ENCODE assay signal across 13 mouse cellular contexts in the genomic region with DNA sequence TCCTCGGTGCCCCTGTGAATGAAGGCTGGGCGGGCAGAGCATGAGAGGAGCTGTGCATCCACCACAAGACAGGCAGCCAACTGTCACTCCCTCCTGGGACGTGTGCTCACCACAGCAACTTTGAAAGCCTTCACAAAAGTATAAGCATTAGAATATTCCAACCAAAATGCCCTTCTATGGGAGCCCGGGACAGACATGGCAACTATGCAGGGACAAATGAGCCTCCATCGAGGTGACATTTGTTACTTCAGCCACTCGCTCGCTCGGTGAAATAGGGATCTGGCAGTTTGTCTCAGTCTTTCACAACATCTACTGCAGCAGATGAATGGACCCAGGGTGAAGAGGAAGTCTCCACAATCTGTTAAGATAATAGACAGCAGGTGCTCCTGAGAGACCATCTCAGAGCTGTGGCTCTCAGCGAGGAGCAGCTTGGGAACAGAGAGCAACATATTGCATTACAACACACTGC. TPM values are rescaled to one million over a fixed set of nuclear protein-coding genes. Genes with fewer than 3 reads are reported as not detected.
DNase-seq lines count a peak whose midpoint lies in the region; ATAC-seq lines count a peak whose summit lies in the region.
"Had no signal": no experiment of that assay in that cellular context is flagged by ENCODE, and none has a peak within 500 bp of the region (broad histone marks: within the 10 kb centered on the region; RNA-seq: fewer than 3 reads in every experiment).

No protein-coding gene starts in this region.

- WGBS in midbrain, embryonic 11.5 days: 84% methylated on average over 9 of the region's 9 CpGs
- 89% methylated on average over 9 of the region's 9 CpGs for WGBS in midbrain, embryonic 10.5 days
- 23% methylated on average over 9 of the region's 9 CpGs for WGBS in forebrain, embryonic 15.5 days

- H3K4me1 ChIP-seq in midbrain, embryonic 11.5 days (ENCODE audit: control insufficient read depth, insufficient read depth, low read length): no peaks in the 10 kb centered on the region
- H3K4me1 ChIP-seq in midbrain, embryonic 10.5 days: peaks cover 5% of the 10 kb centered on the region; the same call in 1 of the 2 replicates
- peaks cover 15% of the 10 kb centered on the region for H3K4me1 ChIP-seq in forebrain, embryonic 15.5 days
- H3K4me1 ChIP-seq: limb, embryonic 13.5 days had no signal

- H3K4me3 ChIP-seq in midbrain, embryonic 11.5 days (ENCODE audit: low read depth, low read length): no peak overlapping the region
- H3K4me3 ChIP-seq in midbrain, embryonic 10.5 days: no peak overlapping the region
- no peak overlapping the region for H3K4me3 ChIP-seq in forebrain, embryonic 15.5 days
- H3K4me3 ChIP-seq: erythroblast, embryonic 14.5 days; limb, embryonic 13.5 days had no signal

- H3K4me2 ChIP-seq in midbrain, embryonic 11.5 days: no peak overlapping the region
- H3K4me2 ChIP-seq in forebrain, embryonic 15.5 days (replicated peaks): no peak overlapping the region
- H3K4me2 ChIP-seq: limb, embryonic 13.5 days had no signal

- H3K9me3 ChIP-seq in midbrain, embryonic 11.5 days (ENCODE audit: control insufficient read depth, low read length): no peaks in the 10 kb centered on the region
- no peaks in the 10 kb centered on the region for H3K9me3 ChIP-seq in midbrain, embryonic 10.5 days (replicated peaks)
- H3K9me3 ChIP-seq in forebrain, embryonic 15.5 days: no peaks in the 10 kb centered on the region
- H3K9me3 ChIP-seq: limb, embryonic 13.5 days had no signal

- no peak for ATAC-seq in midbrain, embryonic 11.5 days (ENCODE audit: low FRiP score)
- peak; percentile 57 for ATAC-seq in forebrain, embryonic 15.5 days (replicated peaks)
- ATAC-seq in inflammation-experienced regulatory T-cells, adult 6 months: no peak

- H3K9ac ChIP-seq in midbrain, embryonic 11.5 days (ENCODE audit: low read length): no peak overlapping the region
- no peak overlapping the region for H3K9ac ChIP-seq in forebrain, embryonic 15.5 days (replicated peaks)
- H3K9ac ChIP-seq: limb, embryonic 13.5 days had no signal

- H3K27me3 ChIP-seq in midbrain, embryonic 11.5 days (ENCODE audit: control insufficient read depth, insufficient read depth, low read length): no peaks in the 10 kb centered on the region
- H3K27me3 ChIP-seq in midbrain, embryonic 10.5 days (ENCODE audit: low read depth, poor library complexity, severe bottlenecking): no peaks in the 10 kb centered on the region
- H3K27me3 ChIP-seq in forebrain, embryonic 15.5 days: no peaks in the 10 kb centered on the region
- H3K27me3 ChIP-seq: CH12.LX; limb, embryonic 13.5 days had no signal

- peak overlapping the region; percentile 37; the same call in 1 of the 2 replicates for H3K27ac ChIP-seq in midbrain, embryonic 11.5 days (ENCODE audit: low read depth, low read length)
- H3K27ac ChIP-seq in midbrain, embryonic 10.5 days (replicated peaks): no peak overlapping the region
- H3K27ac ChIP-seq in forebrain, embryonic 15.5 days (replicated peaks): peak overlapping the region; percentile 31
- H3K27ac ChIP-seq: limb, embryonic 13.5 days had no signal

- peaks cover 6% of the 10 kb centered on the region; the same call in 1 of the 2 replicates for H3K36me3 ChIP-seq in midbrain, embryonic 11.5 days (ENCODE audit: control insufficient read depth, insufficient read depth, low read length)
- peaks cover 88% of the 10 kb centered on the region for H3K36me3 ChIP-seq in midbrain, embryonic 10.5 days
- peaks cover 35% of the 10 kb centered on the region for H3K36me3 ChIP-seq in forebrain, embryonic 15.5 days

- DNase-seq in midbrain, embryonic 11.5 days (ENCODE audit: low spot score, missing footprints): no peak
- no peak for DNase-seq in midbrain, embryonic 10.5 days (ENCODE audit: low spot score)
- peak; percentile 61 for DNase-seq in layer of hippocampus, adult 9-11 months
- no peak for DNase-seq in right cerebral cortex, postnatal 14 days
- no peak for DNase-seq in kidney, adult 8-10 months
- no peak for DNase-seq in urinary bladder, adult 2 months (ENCODE audit: low spot score)
- DNase-seq: heart, adult 18-20 months; kidney, adult 11 months had no signal

RNA-seq across cellular contexts. Expression of gene Lsm6, which starts 10.7 kb away (rescaled TPM):
- 237 and 253 TPM in 2 replicates for polyA plus RNA-seq in midbrain, embryonic 11.5 days (2014; fragmentation: Nextera tagmentation; extraction: Ambion mirVana)
- 277 and 292 TPM in 2 replicates for polyA plus RNA-seq in midbrain, embryonic 10.5 days (2016; fragmentation: Nextera tagmentation; extraction: Ambion mirVana)
- 164 and 165 TPM in 2 replicates for polyA plus RNA-seq in forebrain, embryonic 15.5 days (2015; fragmentation: Nextera tagmentation; extraction: Ambion mirVana)
- 100 to 1,000 TPM; 121 to 194 (median 137) TPM for polyA plus RNA-seq in inflammation-experienced regulatory T-cells, adult 6 months (2017; shearing (Covaris generic))
- 65.2 and 68.3 TPM in 2 replicates for polyA plus RNA-seq in urinary bladder, adult 2 months (2012; rRNA removed)
